Mouse (Mus musculus) megakaryocyte progenitor cell, adult 5-6 weeks (primary cell): ENCODE results near the gene Mblac1. TPM values are rescaled to one million over a fixed set of nuclear protein-coding genes. Genes with fewer than 3 reads are reported as not detected.

Experiments
- ATAC-seq: replicated peaks from 2 replicates; pipeline ENCODE4 v1.8.0; 2016; ENCODE audit warnings: mild to moderate bottlenecking, moderate TSS enrichment, inconsistent platforms; ENCODE audit not compliant: poor library complexity
- total RNA-seq, 2 experiments: library from RNA; stranded (forward) in 1 of 2; stranded (reverse) in 1 of 2; fragments of 157-497, 149-512 nt in 1 of 2; fragments of 200-1000 nt in 1 of 2; gene quantifications; 2 replicates each; pipeline versions ENCODE4 v1.2.3 to v1.2.4; 2015 to 2017

The Mblac1 gene
- total RNA-seq (2015) (6.9 and 7.1 TPM in 2 replicates), total RNA-seq (2017) (9.4 and 10.0 TPM in 2 replicates)

DNA sequence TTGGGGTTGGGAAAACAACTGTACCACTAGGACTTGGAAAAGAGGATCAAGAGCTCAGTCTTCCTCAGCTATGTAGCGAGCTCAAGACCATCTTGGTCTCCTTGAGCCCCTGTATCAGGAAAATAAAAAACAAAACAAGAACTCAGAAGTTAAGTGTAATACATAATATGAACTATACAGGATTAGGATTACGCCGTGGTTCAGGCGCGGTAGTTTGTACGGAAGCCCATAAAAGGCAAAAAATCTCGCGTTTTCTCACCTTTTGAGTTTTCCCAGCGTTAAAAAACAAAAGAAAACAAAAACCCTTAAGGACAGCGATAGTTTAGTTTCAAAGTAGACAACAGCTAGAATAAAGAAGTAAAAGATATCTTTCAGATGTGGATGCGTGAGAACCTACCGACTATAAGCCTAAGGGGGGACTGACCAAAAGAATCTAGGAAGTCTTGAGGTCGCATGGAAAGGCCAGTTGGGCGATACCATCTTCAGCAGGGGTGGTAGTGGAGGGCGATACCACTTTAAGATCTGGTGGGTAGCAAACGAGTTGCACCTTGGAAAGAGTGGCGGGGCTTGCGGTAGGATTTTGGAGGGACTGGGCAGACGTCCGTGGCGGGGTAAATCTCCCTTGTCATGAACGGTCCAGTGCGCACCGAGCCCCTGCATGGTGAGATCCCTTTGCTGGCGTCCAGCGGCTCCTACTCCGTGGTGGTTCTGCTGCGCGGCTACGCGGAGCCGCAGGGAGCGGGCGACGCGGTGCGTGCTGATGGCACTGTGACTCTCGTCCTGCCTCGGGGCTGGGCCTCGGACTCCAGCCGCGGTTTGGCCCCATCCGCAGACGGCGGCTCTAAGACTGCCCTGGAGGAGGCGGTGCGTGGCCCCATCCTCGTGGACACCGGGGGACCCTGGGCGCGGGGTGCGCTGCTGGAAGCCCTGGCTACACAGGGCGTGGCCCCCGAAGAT is at the start of gene Mblac1:
Mblac1 (plus strand) TSS at position 544 of the 957 bp plus-strand sequence.
- ATAC-seq = peak; percentile 83

DNA sequence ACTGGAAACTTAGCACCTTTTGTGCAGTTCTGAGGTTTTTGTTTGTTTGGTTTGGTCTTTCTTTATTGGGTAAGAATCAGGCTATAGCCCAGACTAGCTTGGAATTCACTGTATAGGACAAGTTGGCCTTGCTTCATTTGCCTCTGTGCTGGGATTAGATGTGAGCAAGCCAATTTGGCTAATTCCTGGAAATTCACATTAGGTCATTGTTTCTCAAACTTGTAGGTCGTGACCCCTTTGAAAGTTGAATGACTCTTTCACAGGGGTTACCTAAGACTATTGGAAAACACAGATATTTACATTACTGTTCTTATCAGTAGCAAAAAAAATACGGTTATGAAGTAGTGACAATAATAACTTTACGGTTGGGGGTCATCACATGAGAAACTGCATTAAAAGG is 39.7 kb upstream of the Mblac1 start:
- ATAC-seq = no peak

DNA sequence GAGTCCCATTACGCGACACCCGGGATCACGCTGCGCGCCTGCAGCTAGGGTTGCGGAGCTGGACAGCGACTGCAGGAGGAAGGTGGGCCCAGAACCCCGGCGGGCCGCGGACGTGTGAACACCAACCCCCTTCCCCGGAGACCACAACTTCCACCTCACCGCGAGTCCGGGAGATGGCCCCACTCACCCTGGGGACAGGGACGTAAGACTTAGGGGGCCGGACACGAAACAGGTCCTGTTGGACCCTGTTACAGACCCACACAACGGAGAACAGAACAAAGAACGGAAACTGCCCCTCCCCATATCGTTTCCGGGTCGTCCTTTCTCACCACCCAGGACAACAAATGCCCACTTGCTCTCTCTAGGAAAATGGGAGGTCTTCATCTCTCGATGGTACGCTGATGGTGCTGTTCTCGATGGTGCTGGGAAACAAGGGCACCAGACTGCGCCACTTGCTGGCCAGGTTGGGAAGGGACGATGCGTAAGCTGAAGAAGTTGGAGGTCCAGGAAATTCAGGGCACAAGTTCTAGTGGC is 38.6 kb upstream of the Mblac1 start, which contains the start of gene Zfp113:
Zfp113 (minus strand) TSS at position 302 of the 534 bp plus-strand sequence.
- ATAC-seq = peak; percentile 97

DNA sequence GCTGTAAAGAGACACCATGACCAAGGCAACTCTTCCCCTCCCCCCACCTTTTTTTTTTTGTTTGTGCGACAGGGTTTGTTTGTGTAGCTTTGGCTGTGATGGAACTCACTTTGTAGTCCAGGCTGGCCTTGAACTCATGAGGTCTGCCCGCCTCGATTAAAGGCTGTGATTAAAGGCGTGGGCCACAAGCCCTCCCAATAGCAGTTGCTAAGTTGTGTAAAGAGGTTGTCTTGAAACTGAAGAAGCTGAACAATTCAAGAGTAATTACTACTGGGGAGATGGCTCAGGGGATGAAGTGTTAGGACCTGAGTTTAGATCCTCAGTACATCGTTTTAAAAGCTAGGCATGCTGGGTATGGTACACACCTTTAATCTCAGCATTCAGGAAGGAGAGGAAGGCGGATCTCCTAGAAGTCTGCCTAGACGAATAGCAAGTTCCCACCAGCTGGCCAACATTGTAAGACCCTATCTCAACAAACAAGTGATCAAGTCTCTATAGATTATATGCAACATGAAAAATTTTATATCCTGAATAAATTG is 33.8 kb upstream of the Mblac1 start:
- no peak for ATAC-seq

DNA sequence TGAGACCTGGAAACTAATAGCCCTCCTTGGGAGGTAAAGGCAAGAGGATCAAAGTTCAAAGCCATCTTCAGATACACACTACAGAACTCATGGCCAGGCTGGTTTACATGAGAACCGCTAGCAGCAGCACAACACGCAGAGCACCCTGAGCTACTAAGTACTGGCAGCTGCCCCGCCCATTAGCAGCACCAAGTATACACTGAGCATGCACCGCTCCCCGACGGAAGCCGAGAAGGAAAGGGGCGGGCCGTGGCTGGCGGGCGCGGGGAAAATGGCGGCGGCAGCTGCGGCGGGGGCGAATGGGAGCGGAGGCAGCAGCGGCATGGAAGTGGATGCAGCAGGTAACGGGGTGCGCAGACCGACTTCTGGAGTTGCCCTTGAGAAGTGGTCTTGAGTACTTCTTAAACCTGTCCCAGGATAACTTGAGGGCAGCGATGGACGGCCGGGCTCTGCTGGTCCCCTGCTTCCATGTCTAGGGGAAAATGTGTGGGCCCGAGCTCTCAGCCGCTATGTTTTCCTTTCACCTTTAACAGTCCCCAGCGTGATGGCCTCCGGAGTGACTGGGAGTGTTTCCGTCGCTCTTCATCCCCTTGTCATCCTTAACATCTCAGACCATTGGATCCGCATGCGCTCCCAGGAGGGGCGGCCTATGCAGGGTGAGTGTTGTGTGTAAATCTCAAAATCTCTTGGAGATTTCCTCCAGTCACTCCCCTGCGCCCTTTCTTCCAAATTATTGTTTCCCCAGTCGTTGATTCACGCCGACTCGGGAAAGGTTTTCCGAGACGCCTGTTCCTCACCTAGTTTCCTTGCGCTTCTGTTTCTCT is 33.1 kb upstream of the Mblac1 start, which contains the start of gene Cops6:
Cops6 (plus strand) TSS at position 230 of the 824 bp plus-strand sequence.
- peak; percentile 95 for ATAC-seq

DNA sequence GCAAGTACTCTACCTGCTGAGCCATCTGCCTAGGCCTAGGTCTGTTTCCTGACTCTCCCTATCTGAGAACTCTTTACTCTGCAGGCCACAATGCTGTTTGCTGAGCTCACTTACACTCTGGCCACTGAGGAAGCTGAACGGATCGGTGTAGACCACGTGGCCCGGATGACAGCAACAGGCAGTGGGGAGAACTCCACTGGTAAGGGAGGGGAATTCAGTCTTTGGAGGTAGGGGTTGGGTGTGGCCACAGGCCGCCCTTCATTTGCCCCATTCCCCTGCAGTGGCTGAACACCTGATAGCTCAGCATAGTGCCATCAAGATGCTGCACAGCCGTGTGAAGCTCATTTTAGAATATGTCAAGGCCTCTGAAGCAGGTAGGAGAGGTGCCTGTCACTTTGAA is 31.1 kb upstream of the Mblac1 start:
- no peak for ATAC-seq

DNA sequence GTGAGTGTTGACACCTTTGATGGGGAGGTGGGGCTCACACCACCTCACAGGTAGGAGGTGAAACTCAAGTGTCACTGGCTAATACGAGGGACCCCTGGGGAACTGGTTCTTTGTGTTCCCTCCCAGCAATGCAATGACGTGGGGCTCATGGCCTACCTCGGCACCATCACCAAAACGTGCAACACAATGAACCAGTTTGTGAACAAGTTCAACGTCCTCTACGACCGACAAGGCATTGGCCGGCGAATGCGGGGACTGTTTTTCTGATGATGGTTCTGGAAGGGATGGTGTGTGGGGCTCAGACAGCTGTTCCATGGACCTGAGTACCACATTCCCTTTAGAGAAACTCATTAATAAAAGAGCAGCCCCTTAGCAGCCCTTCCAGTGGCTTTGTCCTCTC is 30.5 kb upstream of the Mblac1 start:
- no peak for ATAC-seq

DNA sequence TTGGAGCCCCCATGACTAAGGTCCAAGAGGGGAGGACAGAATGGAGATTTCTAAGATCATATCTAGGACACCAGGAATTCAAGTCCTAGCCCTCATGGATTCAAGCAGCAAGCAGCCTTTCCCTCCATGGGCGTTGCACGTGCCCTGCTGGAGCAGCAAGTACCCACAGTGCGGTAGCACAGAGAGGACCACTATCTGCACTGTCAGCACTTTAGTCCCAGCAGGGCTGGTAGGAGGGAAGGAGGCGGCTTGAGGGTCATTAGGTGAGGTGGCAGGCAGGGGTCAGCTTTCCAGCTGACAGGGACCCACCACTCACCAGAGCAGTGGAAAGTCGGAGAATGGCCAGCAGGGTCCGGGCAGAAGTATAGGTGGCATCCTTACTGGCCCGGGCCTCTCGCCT is 28.5 kb upstream of the Mblac1 start:
- ATAC-seq = no peak

DNA sequence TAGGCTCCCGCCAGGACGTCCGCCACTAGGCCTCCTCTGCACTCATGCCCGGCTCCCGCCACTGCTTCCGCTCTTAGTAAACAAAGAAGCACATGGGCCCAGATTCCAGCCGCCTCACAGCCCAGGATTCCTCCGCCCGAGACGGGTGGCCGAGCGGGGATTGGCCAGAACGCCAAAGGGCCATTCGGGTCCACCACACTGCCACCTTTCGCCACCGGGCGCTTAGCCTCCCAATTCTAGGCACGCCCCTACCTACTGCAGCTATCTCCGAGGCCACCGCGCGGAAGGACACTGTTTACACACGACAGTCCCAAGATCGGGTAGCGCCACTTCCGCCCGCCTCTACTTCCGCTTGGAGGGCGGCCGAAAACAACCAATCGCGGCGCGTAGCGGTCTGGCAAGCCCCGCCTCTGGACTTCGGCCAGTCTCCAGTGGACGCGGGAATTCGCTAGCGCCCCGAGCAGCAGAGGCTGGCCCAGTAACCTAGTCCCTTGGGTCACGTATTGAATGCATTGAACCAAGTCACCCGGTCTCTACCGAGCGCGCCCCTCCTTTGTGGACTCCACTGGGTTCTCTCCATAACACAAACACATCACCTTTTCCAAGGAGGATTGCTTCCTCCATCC is 23.1 kb upstream of the Mblac1 start:
- ATAC-seq = peak; percentile 63

DNA sequence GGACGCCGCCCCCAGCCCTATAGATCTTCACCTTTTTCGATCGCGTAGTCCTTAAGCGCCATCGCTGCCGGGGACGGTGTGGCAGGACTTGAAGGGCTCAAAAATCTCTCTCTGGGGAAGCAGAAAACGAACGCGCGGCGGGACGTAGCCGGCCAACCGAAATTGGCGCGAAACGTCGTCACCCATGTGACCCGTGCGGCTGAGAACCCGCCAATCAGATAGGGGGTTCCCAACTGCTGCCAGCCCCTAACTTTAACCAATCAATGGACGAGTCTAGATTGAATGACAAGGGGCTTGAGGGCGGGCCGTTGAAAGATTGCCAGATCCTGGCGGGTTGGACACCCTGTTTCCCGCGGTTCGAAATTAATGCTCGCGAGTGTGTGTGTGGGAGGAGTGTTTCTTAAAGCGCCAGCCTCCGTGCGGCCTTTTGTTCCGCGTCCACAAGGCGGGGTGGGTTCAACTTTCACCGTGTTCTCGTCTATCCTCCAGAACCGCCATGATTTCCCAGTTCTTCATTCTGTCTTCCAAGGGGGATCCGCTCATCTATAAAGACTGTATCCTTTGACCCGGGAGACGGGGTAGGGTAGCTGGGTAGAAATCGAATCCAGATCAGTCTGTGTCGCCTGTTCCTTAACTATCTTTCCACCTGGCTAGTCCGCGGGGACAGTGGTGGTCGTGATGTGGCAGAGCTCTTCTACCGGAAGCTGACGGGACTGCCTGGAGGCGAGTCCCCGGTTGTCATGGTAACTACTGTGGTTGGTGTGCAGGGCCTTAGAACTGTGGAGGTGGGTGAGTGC is 22.2 kb upstream of the Mblac1 start, which contains the start of the genes Ap4m1 and Mcm7:
Ap4m1 (plus strand) TSS at position 308 of the 797 bp plus-strand sequence.
Mcm7 (minus strand) TSS at position 728 of the 797 bp plus-strand sequence.
- ATAC-seq = peak; percentile 68

DNA sequence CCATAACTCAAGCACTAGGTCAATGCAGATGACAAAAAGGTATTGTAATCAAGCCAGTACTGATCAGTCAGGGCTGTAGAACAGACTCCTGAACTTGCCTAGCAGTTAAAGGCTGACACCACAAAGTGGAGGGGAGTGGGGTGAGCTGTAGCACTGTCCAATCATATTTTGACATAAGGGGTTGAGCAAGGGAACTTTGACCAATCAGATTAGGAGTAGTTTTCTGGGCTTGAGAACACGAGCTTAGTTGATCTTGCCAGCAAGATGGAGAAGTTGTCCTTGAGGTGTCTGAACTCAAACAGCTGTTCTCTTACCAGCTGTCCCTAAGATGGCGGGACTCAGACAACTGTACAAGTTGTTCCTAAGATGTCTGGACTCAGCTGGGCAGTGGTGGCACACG is 20.9 kb upstream of the Mblac1 start:
- peak; percentile 13 for ATAC-seq

DNA sequence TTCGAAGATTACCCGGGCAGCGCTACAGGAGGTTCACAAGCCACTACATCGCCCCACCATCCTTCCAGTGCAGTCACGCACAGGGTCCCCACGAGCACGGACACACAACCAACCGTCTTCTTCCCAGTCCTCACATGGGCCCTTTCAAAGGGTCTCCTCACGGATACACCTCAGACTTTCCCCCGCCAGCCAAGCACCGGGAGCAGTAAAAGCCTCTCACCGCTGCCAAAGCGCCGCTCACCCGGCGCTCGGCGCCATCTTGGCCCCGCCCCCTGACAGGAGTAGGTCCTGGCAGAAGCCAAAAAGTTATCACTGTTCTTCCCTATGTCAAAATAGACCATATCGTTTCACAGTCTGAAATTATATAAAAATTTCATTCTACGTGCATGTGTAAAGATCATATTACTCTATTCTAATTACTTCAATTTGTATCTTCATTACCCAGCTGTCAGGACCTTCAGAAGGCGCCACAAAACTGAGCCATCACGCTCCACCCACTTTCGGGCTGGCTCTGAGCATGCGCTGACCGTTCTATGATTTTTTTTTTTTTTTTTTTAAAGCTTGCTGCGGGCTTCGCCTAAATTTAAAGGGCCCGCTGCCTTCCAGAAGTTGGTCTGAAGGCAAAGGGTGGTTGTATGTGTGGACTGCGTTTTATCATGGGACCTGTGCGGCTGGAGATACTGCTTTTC is 7.0 kb upstream of the Mblac1 start, which contains the start of the genes Taf6 and Cnpy4:
Taf6 (minus strand) TSS at position 502 of the 689 bp plus-strand sequence.
Cnpy4 (plus strand) TSS at position 536 of the 689 bp plus-strand sequence.
- ATAC-seq = peak; percentile 76

DNA sequence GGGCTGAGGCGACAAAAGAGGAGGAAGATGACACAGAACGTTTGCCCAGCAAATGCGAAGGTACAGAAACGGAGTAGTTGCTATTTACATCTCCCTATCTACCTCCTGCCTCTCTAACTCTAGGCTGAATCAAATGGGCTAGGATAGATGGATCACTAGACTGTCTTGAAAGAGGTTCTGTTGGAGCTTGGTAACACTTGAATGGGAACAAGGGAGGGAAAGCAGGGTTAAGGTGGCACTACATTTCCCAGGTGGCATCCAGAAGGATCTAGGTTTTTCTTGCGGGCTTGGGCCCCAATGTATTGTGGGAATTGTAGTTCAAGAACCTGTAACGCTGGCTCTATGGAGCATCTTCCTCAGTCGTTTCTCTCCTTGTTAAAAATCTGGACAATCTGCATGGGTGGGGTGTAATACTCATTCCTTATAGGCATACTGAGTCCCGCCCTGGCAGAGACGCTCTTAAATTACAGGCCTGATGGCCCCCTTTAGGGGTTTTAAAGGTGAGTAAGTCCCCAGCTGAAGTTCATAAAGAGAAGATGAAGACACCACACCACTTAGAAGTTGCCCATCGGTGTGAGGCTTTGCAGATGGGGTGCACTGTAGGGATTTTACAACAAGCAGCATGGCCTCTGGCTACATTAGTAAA is 6.3 kb upstream of the Mblac1 start:
- ATAC-seq = peak; percentile 83

DNA sequence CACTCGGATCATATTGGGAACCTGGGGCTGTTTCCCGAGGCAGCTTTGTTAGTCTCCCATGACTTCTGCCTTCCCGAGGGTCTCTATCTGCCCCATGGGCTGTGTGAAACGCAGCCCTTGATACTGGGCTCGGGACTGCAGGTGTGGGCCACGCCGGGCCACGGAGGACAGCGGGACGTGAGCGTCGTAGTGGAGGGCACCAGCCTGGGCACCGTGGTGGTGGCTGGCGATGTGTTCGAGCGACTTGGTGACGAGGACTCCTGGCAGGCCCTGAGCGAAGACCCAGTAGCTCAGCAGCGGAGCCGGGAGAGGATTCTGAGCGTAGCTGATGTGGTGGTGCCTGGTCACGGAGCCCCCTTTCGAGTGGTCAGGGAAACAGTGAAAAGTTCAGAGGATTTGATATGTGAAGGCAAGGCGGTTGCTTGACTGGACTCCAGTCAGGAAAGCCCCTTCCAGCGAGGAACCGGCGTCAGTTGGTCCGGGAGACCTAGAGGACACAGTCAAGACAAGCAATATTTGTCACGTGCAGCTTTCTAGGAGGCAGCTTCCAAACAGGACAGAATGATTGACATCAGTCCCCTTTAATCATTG is 736 bp downstream of the Mblac1 start:
- ATAC-seq = peak; percentile 35

DNA sequence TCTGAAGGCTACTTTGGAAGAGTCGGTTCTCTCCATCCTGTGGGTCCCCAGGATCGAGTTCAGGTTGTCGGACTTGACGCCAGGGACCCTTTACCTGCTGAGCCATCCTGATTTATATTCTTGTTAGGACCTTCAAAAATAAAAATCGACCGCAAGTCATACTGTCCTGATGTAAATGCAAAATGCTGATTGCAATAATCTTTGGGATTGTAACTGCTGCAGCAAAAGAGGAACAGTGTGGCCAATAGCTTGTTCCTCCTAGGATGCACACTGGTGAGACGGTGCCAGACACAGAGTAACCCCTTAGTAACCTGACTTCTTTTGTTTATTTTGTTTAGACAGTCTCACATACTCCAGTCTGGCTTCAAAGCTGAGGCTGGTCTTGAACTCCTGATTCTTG is 1.3 kb downstream of the Mblac1 start:
- ATAC-seq = peak; percentile 30

DNA sequence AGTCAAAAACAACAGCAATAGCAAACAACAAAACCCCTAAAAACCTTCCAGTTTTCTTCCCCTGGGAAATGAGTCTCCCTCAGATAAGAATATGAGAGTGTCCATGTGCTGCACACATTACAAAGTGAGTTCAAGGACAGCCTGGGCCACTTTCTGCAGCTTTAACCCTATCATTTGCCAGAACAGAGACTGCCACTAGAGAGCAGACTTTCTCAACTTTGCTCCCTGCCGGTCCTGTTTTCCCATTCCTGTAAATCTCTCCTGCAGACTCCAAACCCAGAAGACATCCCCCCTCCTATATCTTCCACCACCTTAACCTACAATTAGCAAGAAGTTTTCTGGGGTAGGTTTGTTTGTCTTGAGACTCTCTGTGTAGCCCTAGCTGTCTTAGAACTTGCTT is 5.5 kb downstream of the Mblac1 start:
- no peak for ATAC-seq

DNA sequence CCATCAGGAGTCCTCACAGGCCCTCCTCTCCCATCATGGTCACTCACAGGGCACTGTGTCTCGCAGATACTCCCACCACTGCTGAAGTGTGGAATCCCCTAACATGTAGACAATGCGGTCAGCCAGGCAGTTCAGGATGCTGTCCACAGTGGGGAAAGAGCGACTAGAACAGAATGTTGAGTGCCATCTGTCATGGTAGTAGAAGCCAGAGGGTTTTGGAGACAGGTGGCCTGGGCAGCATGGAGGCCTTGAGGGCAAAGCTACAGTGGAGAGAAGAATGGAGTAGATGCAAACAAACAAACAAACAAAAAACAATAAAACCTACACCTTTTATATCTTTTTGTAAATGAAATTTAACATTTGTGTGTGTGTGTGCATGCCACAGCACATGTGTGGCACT is 8.0 kb downstream of the Mblac1 start:
- ATAC-seq = no peak

DNA sequence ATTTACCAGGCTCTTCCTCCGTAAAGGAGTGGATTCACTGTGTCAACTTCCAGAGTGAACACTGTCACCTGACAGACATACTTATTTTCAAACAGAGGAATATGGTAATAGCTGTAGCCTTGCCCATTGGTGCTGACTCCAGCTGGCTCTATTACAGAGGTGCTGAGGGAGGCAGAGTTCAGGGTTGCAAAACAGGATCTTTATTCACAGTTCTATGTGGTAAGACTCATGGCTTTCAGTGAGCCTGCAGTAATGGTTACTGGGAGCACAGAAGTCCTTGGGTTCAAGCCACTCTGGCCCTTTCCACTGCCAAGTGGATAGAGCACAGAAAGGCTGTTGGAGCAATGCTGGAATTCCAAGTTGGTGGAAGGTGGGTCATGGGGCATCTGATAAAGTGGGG is 13.1 kb downstream of the Mblac1 start:
- ATAC-seq = peak; percentile 81
